ENCODE assay signal across 18 mouse cellular contexts in genomic region chr1:64149185-64149584, GRCm38 (mm10). TPM values are rescaled to one million over a fixed set of nuclear protein-coding genes. Genes with fewer than 3 reads are reported as not detected.
DNase-seq lines count a peak whose midpoint lies in the region; ATAC-seq and TF ChIP-seq lines count a peak whose summit lies in the region.
"Had no signal": no experiment of that assay in that cellular context is flagged by ENCODE, and none has a peak within 500 bp of the region (broad histone marks: within the 10 kb centered on the region; RNA-seq: fewer than 3 reads in every experiment).

No protein-coding gene starts in this region.

- H3K36me3 ChIP-seq in forebrain, embryonic 14.5 days (ENCODE audit: control insufficient read depth, insufficient read depth, low read length), result no peaks in the 10 kb centered on the region
- no peaks in the 10 kb centered on the region for H3K36me3 ChIP-seq in forebrain, embryonic 11.5 days (ENCODE audit: control insufficient read depth, insufficient read depth, low read length)
- no peaks in the 10 kb centered on the region for H3K36me3 ChIP-seq in hindbrain, embryonic 15.5 days
- H3K36me3 ChIP-seq in hindbrain, embryonic 10.5 days, result no peaks in the 10 kb centered on the region
- no peaks in the 10 kb centered on the region for H3K36me3 ChIP-seq in midbrain, postnatal 0 days (ENCODE audit: insufficient read depth, low read length)
- H3K36me3 ChIP-seq in midbrain, embryonic 13.5 days, result no peaks in the 10 kb centered on the region
- H3K36me3 ChIP-seq: embryonic facial prominence, embryonic 10.5 days; heart, embryonic 15.5 days had no signal

- no peak overlapping the region for H3K4me3 ChIP-seq in forebrain, embryonic 14.5 days (ENCODE audit: low read depth, low read length)
- H3K4me3 ChIP-seq in forebrain, embryonic 11.5 days (ENCODE audit: low read depth, low read length), result no peak overlapping the region
- H3K4me3 ChIP-seq in hindbrain, embryonic 15.5 days, result no peak overlapping the region
- H3K4me3 ChIP-seq in hindbrain, embryonic 10.5 days, result no peak overlapping the region
- H3K4me3 ChIP-seq in midbrain, postnatal 0 days (ENCODE audit: low read depth, low read length), result no peak overlapping the region
- no peak overlapping the region for H3K4me3 ChIP-seq in midbrain, embryonic 13.5 days (replicated peaks)
- H3K4me3 ChIP-seq: embryonic facial prominence, embryonic 10.5 days; heart, adult 2 months; heart, embryonic 15.5 days had no signal

- 73% methylated on average over 3 of the region's 3 CpGs for WGBS in forebrain, embryonic 14.5 days
- 87% methylated on average over 3 of the region's 3 CpGs for WGBS in forebrain, embryonic 11.5 days
- 41% methylated on average over 3 of the region's 3 CpGs for WGBS in hindbrain, embryonic 15.5 days
- 86% methylated on average over 3 of the region's 3 CpGs for WGBS in hindbrain, embryonic 10.5 days
- 60% methylated on average over 3 of the region's 3 CpGs for WGBS in midbrain, postnatal 0 days
- WGBS in midbrain, embryonic 13.5 days, result 62% methylated on average over 3 of the region's 3 CpGs

- TF ChIP-seq CTCF in midbrain, postnatal 0 days (IDR thresholded peaks at IDR 0.05), result no peak

- H3K27me3 ChIP-seq in forebrain, embryonic 14.5 days (replicated peaks; ENCODE audit: control insufficient read depth, insufficient read depth, low read length), result no peaks in the 10 kb centered on the region
- H3K27me3 ChIP-seq in forebrain, embryonic 11.5 days (ENCODE audit: control insufficient read depth, insufficient read depth, low read length), result no peaks in the 10 kb centered on the region
- H3K27me3 ChIP-seq in hindbrain, embryonic 15.5 days, result no peaks in the 10 kb centered on the region
- H3K27me3 ChIP-seq in hindbrain, embryonic 10.5 days (ENCODE audit: insufficient read depth, poor library complexity, severe bottlenecking), result no peaks in the 10 kb centered on the region
- no peaks in the 10 kb centered on the region for H3K27me3 ChIP-seq in midbrain, postnatal 0 days (ENCODE audit: insufficient read depth, low read length)
- no peaks in the 10 kb centered on the region for H3K27me3 ChIP-seq in midbrain, embryonic 13.5 days
- H3K27me3 ChIP-seq: heart, embryonic 15.5 days had no signal

- H3K9ac ChIP-seq in forebrain, embryonic 14.5 days (ENCODE audit: low read length), result no peak overlapping the region
- H3K9ac ChIP-seq in forebrain, embryonic 11.5 days (ENCODE audit: low read length), result no peak overlapping the region
- H3K9ac ChIP-seq in hindbrain, embryonic 15.5 days, result no peak overlapping the region
- H3K9ac ChIP-seq in midbrain, postnatal 0 days (replicated peaks; ENCODE audit: low read length, poor library complexity, severe bottlenecking), result no peak overlapping the region
- no peak overlapping the region for H3K9ac ChIP-seq in midbrain, embryonic 13.5 days (replicated peaks)
- H3K9ac ChIP-seq: forebrain, postnatal 0 days; heart, embryonic 15.5 days had no signal

- no peak for ATAC-seq in forebrain, embryonic 14.5 days
- no peak for ATAC-seq in forebrain, embryonic 11.5 days (replicated peaks; ENCODE audit: low FRiP score)
- ATAC-seq in hindbrain, embryonic 15.5 days (ENCODE audit: low FRiP score, low read depth), result peak; percentile 59; the same call in 1 of the 2 replicates
- no peak for ATAC-seq in midbrain, postnatal 0 days (ENCODE audit: low FRiP score)
- ATAC-seq in midbrain, embryonic 13.5 days, result no peak
- ATAC-seq: forebrain, postnatal 0 days had no signal

- peak; percentile 28 for DNase-seq in forebrain, embryonic 14.5 days (ENCODE audit: low spot score)
- DNase-seq in forebrain, embryonic 11.5 days (ENCODE audit: low spot score), result no peak
- DNase-seq in hindbrain, embryonic 10.5 days (ENCODE audit: low spot score), result no peak
- peak; percentile 72 for DNase-seq in midbrain, postnatal 0 days (ENCODE audit: low spot score)
- peak; percentile 52 for DNase-seq in retina, embryonic 14.5 days (ENCODE audit: low spot score)
- no peak for DNase-seq in ovary, postnatal 14 days (ENCODE audit: low spot score)
- DNase-seq: adrenal gland, postnatal 10 days; cerebellum, adult 18-20 months; cerebellum, adult 9-11 months; forebrain, postnatal 0 days; gastrocnemius, postnatal 14 days; heart, adult 2 months; heart, postnatal 14 days had no signal

- H3K4me2 ChIP-seq in forebrain, embryonic 14.5 days (ENCODE audit: low read length), result no peak overlapping the region
- H3K4me2 ChIP-seq in forebrain, embryonic 11.5 days (ENCODE audit: low read depth, low read length, severe bottlenecking), result no peak overlapping the region
- no peak overlapping the region for H3K4me2 ChIP-seq in hindbrain, embryonic 15.5 days
- H3K4me2 ChIP-seq in midbrain, postnatal 0 days (ENCODE audit: low read depth, low read length, poor library complexity, severe bottlenecking), result no peak overlapping the region
- no peak overlapping the region for H3K4me2 ChIP-seq in midbrain, embryonic 13.5 days (replicated peaks)
- H3K4me2 ChIP-seq: heart, embryonic 11.5 days; heart, embryonic 15.5 days had no signal

- no peaks in the 10 kb centered on the region for H3K4me1 ChIP-seq in forebrain, embryonic 14.5 days (ENCODE audit: control insufficient read depth, insufficient read depth, low read length)
- no peaks in the 10 kb centered on the region for H3K4me1 ChIP-seq in forebrain, embryonic 11.5 days (replicated peaks; ENCODE audit: control insufficient read depth, insufficient read depth, low read length)
- H3K4me1 ChIP-seq in hindbrain, embryonic 15.5 days (replicated peaks), result no peaks in the 10 kb centered on the region
- no peaks in the 10 kb centered on the region for H3K4me1 ChIP-seq in hindbrain, embryonic 10.5 days (replicated peaks)
- no peaks in the 10 kb centered on the region for H3K4me1 ChIP-seq in midbrain, postnatal 0 days (ENCODE audit: insufficient read depth, low read length)
- no peaks in the 10 kb centered on the region for H3K4me1 ChIP-seq in midbrain, embryonic 13.5 days (replicated peaks)
- H3K4me1 ChIP-seq: embryonic facial prominence, embryonic 10.5 days; heart, embryonic 15.5 days had no signal

- no peaks in the 10 kb centered on the region for H3K9me3 ChIP-seq in forebrain, embryonic 14.5 days (replicated peaks; ENCODE audit: control insufficient read depth, low read length)
- no peaks in the 10 kb centered on the region for H3K9me3 ChIP-seq in forebrain, embryonic 11.5 days (ENCODE audit: control insufficient read depth, low read length)
- no peaks in the 10 kb centered on the region for H3K9me3 ChIP-seq in hindbrain, embryonic 15.5 days
- H3K9me3 ChIP-seq in hindbrain, embryonic 10.5 days, result no peaks in the 10 kb centered on the region
- no peaks in the 10 kb centered on the region for H3K9me3 ChIP-seq in midbrain, postnatal 0 days (ENCODE audit: low read length)
- no peaks in the 10 kb centered on the region for H3K9me3 ChIP-seq in midbrain, embryonic 13.5 days
- H3K9me3 ChIP-seq: embryonic facial prominence, embryonic 10.5 days; heart, embryonic 15.5 days had no signal

- no peak overlapping the region for H3K27ac ChIP-seq in forebrain, embryonic 14.5 days (ENCODE audit: low read depth, low read length)
- H3K27ac ChIP-seq in forebrain, embryonic 11.5 days (ENCODE audit: low read depth, low read length), result no peak overlapping the region
- H3K27ac ChIP-seq in hindbrain, embryonic 15.5 days (replicated peaks), result no peak overlapping the region
- H3K27ac ChIP-seq in hindbrain, embryonic 10.5 days, result no peak overlapping the region
- H3K27ac ChIP-seq in midbrain, postnatal 0 days (ENCODE audit: low read depth, low read length), result no peak overlapping the region
- H3K27ac ChIP-seq in midbrain, embryonic 13.5 days, result no peak overlapping the region
- H3K27ac ChIP-seq: embryonic facial prominence, embryonic 10.5 days; heart, adult 2 months; heart, embryonic 15.5 days had no signal

RNA-seq across cellular contexts. Expression of gene Klf7, which starts 27.1 kb away (rescaled TPM):
- polyA plus RNA-seq in forebrain, embryonic 14.5 days (2014; fragmentation: Nextera tagmentation; extraction: Ambion mirVana), result 63.1 and 91.4 TPM in 2 replicates
- polyA plus RNA-seq in forebrain, embryonic 11.5 days (2014; fragmentation: Nextera tagmentation; extraction: Ambion mirVana), result 24.8 and 25.3 TPM in 2 replicates
- polyA plus RNA-seq in hindbrain, embryonic 15.5 days (2015; fragmentation: Nextera tagmentation; extraction: Ambion mirVana), result 109 and 117 TPM in 2 replicates
- 21.7 and 28.3 TPM in 2 replicates for polyA plus RNA-seq in hindbrain, embryonic 10.5 days (2016; fragmentation: Nextera tagmentation; extraction: Ambion mirVana)
- 59.9 and 71.8 TPM in 2 replicates for total RNA-seq in midbrain, postnatal 0 days (2014; rRNA removed)
- 117 and 138 TPM in 2 replicates for polyA plus RNA-seq in midbrain, postnatal 0 days (2015; fragmentation: Nextera tagmentation; extraction: Ambion mirVana)
- 84.5 and 92.2 TPM in 2 replicates for polyA plus RNA-seq in midbrain, embryonic 13.5 days (2015; fragmentation: Nextera tagmentation; extraction: Ambion mirVana)

Comparison
In these comparisons a context has a peak if more than half of its experiments do, and no peak if none do; other contexts are left out.
1. DNase-seq: peak in forebrain, embryonic 14.5 days (single experiment), midbrain, postnatal 0 days (single experiment) and retina, embryonic 14.5 days (single experiment); none in forebrain, embryonic 11.5 days (single experiment), hindbrain, embryonic 10.5 days (single experiment) and ovary, postnatal 14 days (single experiment).